Mouse (Mus musculus) forebrain, embryonic 12.5 days (tissue): ENCODE results near the gene Slc8a1. TPM values are rescaled to one million over a fixed set of nuclear protein-coding genes. Genes with fewer than 3 reads are reported as not detected.

Experiments
- ATAC-seq: fragments of 200-750 bp; cut with Nextera tagmentation; 2 replicates; pipeline ENCODE4 v1.8.0; 2017; ENCODE audit warnings: moderate TSS enrichment; ENCODE audit not compliant: low FRiP score
- H3K27ac ChIP-seq: fragments of 300-500 bp; sonication (generic); 2 replicates; pipeline ENCODE4 v1.5.1; 2016; ENCODE audit warnings: mild to moderate bottlenecking
- H3K27me3 ChIP-seq: fragments of 300-500 bp; sonication (generic); 2 replicates; pipeline ENCODE4 v1.6.1; 2016; ENCODE audit warnings: mild to moderate bottlenecking
- H3K36me3 ChIP-seq: fragments of 300-500 bp; sonication (generic); replicated peaks from 2 replicates; pipeline ENCODE4 v1.6.1; 2016; ENCODE audit warnings: mild to moderate bottlenecking
- H3K4me1 ChIP-seq: fragments of 300-500 bp; sonication (generic); 2 replicates; pipeline ENCODE4 v1.6.1; 2016
- H3K4me2 ChIP-seq: fragments of 300-500 bp; sonication (generic); 2 replicates; pipeline ENCODE4 v1.6.1; 2016; ENCODE audit warnings: mild to moderate bottlenecking, moderate library complexity
- H3K4me3 ChIP-seq: fragments of 300-500 bp; sonication (generic); replicated peaks from 2 replicates; pipeline ENCODE4 v1.5.1; 2016; ENCODE audit warnings: mild to moderate bottlenecking
- H3K9ac ChIP-seq: fragments of 300-500 bp; sonication (generic); 2 replicates; pipeline ENCODE4 v1.6.1; 2016; ENCODE audit warnings: mild to moderate bottlenecking
- H3K9me3 ChIP-seq: fragments of 300-500 bp; sonication (generic); 2 replicates; pipeline ENCODE4 v1.6.1; 2016
- WGBS: fragments of 180-500 bp; shearing (Covaris S2); methylation state at CpG from one replicate; pipeline ENCODE4 v1.1.7; 2016; 5-methylcytosine and 5-hydroxymethylcytosine counted together
- polyA plus RNA-seq: library from polyadenylated mRNA; unstranded; fragments of >200 nt; fragmentation: Nextera tagmentation; extraction: Ambion mirVana; gene quantifications from 2 replicates; pipeline ENCODE4 v1.2.1, GENCODE M21; 2016

The Slc8a1 gene
- polyA plus RNA-seq, 1 experiment from 2014 or later, result 5.0 TPM

GRCm38 (mm10) chr17:81481843-81482490, 256.2 kb downstream of the Slc8a1 start:
- Histone ChIP-seq H3K27me3 (0 out of 2 replicates have a peak, but pooled peaks cover 3% of the 10 kb centered on the region), H3K36me3 (no peaks in the 10 kb centered on the region), H3K27ac (no peak overlapping the region), H3K4me3 (no peak overlapping the region), H3K4me1 (peaks cover 15% of the 10 kb centered on the region), H3K9me3 (no peaks in the 10 kb centered on the region), H3K9ac (no peak overlapping the region), H3K4me2 (no peak overlapping the region)
- WGBS, result 59% methylated on average over 11 of the region's 11 CpGs
- no peak; the same call in 1 of the 2 replicates for ATAC-seq

- H3K9ac ChIP-seq, result no peak overlapping the region
- peak overlapping the region; percentile 27 for H3K4me2 ChIP-seq
- H3K4me3 ChIP-seq, result no peak overlapping the region
- no peaks in the 10 kb centered on the region for H3K9me3 ChIP-seq
- no peak overlapping the region for H3K27ac ChIP-seq
- H3K27me3 ChIP-seq, result 0 out of 2 replicates have a peak, but pooled peaks cover 3% of the 10 kb centered on the region
- no peaks in the 10 kb centered on the region for H3K36me3 ChIP-seq
- 60% methylated on average over 21 of the region's 21 CpGs for WGBS
- peaks cover 15% of the 10 kb centered on the region for H3K4me1 ChIP-seq
- peak; percentile 75 for ATAC-seq
Measured at GRCm38 (mm10) chr17:81480351-81481161, 257.6 kb downstream of the Slc8a1 start.

- Histone ChIP-seq H3K4me2 (no peak overlapping the region), H3K4me3 (no peak overlapping the region), H3K27me3 (0 out of 2 replicates have a peak, but pooled peaks cover 3% of the 10 kb centered on the region), H3K9ac (no peak overlapping the region), H3K9me3 (no peaks in the 10 kb centered on the region), H3K36me3 (no peaks in the 10 kb centered on the region), H3K27ac (no peak overlapping the region), H3K4me1 (peaks cover 15% of the 10 kb centered on the region)
- ATAC-seq, result peak; percentile 45; the same call in 1 of the 2 replicates
- WGBS, result 31% methylated on average over 4 of the region's 4 CpGs
Measured at GRCm38 (mm10) chr17:81479807-81480206, 258.4 kb downstream of the Slc8a1 start.

- Histone ChIP-seq H3K4me2 (no peak overlapping the region), H3K4me1 (peaks cover 14% of the 10 kb centered on the region), H3K9me3 (no peaks in the 10 kb centered on the region), H3K9ac (no peak overlapping the region), H3K4me3 (no peak overlapping the region), H3K27me3 (no peaks in the 10 kb centered on the region), H3K36me3 (no peaks in the 10 kb centered on the region), H3K27ac (no peak overlapping the region)
- ATAC-seq, result no peak
- 83% methylated on average over 1 of the region's 1 CpGs for WGBS
Measured at GRCm38 (mm10) chr17:81477420-81477819, 260.8 kb downstream of the Slc8a1 start.

GRCm38 (mm10) chr17:81473363-81473762, 264.8 kb downstream of the Slc8a1 start:
- Histone ChIP-seq H3K4me2 (no peak overlapping the region), H3K9me3 (no peaks in the 10 kb centered on the region), H3K4me3 (no peak overlapping the region), H3K27ac (no peak overlapping the region), H3K4me1 (no peaks in the 10 kb centered on the region), H3K36me3 (no peaks in the 10 kb centered on the region), H3K9ac (no peak overlapping the region), H3K27me3 (0 out of 2 replicates have a peak, but pooled peaks cover 4% of the 10 kb centered on the region)
- no peak for ATAC-seq
- WGBS, result 16% methylated on average over 3 of the region's 3 CpGs

- ATAC-seq, result no peak
- H3K4me1 ChIP-seq, result no peaks in the 10 kb centered on the region
- 0 out of 2 replicates have a peak, but pooled peaks cover 4% of the 10 kb centered on the region for H3K27me3 ChIP-seq
- WGBS, result 75% methylated on average over 5 of the region's 5 CpGs
- H3K9ac ChIP-seq, result no peak overlapping the region
- no peaks in the 10 kb centered on the region for H3K9me3 ChIP-seq
- H3K27ac ChIP-seq, result no peak overlapping the region
- H3K36me3 ChIP-seq, result no peaks in the 10 kb centered on the region
- H3K4me3 ChIP-seq, result no peak overlapping the region
- no peak overlapping the region for H3K4me2 ChIP-seq
Measured at GRCm38 (mm10) chr17:81468941-81469340, 269.2 kb downstream of the Slc8a1 start.

GRCm38 (mm10) chr17:81459379-81459778, 278.8 kb downstream of the Slc8a1 start:
- Histone ChIP-seq H3K36me3 (no peaks in the 10 kb centered on the region), H3K27me3 (no peaks in the 10 kb centered on the region), H3K4me1 (no peaks in the 10 kb centered on the region), H3K4me3 (no peak overlapping the region), H3K9ac (no peak overlapping the region), H3K27ac (no peak overlapping the region), H3K9me3 (no peaks in the 10 kb centered on the region), H3K4me2 (no peak overlapping the region)
- WGBS, result 84% methylated on average over 3 of the region's 3 CpGs
- ATAC-seq, result no peak

- WGBS, result 89% methylated on average over 7 of the region's 7 CpGs
- Histone ChIP-seq H3K4me2 (no peak overlapping the region), H3K27me3 (no peaks in the 10 kb centered on the region)
Measured at GRCm38 (mm10) chr17:81455977-81456376, 282.2 kb downstream of the Slc8a1 start.

GRCm38 (mm10) chr17:81455269-81455668, 282.9 kb downstream of the Slc8a1 start:
- no peak overlapping the region for H3K4me3 ChIP-seq
- no peaks in the 10 kb centered on the region for H3K9me3 ChIP-seq
- H3K4me2 ChIP-seq, result no peak overlapping the region
- no peak overlapping the region for H3K27ac ChIP-seq
- no peak overlapping the region for H3K9ac ChIP-seq
- H3K27me3 ChIP-seq, result no peaks in the 10 kb centered on the region
- no peak for ATAC-seq
- 67% methylated on average over 3 of the region's 3 CpGs for WGBS
- no peaks in the 10 kb centered on the region for H3K36me3 ChIP-seq
- no peaks in the 10 kb centered on the region for H3K4me1 ChIP-seq

More at GRCm38 (mm10) chr17:81455977-81456376, 282.2 kb downstream of the Slc8a1 start:
- Histone ChIP-seq H3K27ac (no peak overlapping the region), H3K9me3 (no peaks in the 10 kb centered on the region), H3K36me3 (no peaks in the 10 kb centered on the region), H3K4me1 (no peaks in the 10 kb centered on the region), H3K9ac (no peak overlapping the region), H3K4me3 (no peak overlapping the region)
- ATAC-seq, result no peak

GRCm38 (mm10) chr17:81441463-81441862, 296.7 kb downstream of the Slc8a1 start, which contains the start of gene Gm11096:
Gene Gm11096, plus strand, starts transcription at chr17:81441763.
- no peak within 1 kb of the TSS for H3K27ac ChIP-seq
- no peak for ATAC-seq
- H3K4me1 ChIP-seq, result no peaks in the 10 kb centered on the region
- H3K9me3 ChIP-seq, result no peaks in the 10 kb centered on the region
- no peak within 1 kb of the TSS for H3K9ac ChIP-seq
- H3K27me3 ChIP-seq, result no peaks in the 10 kb centered on the region
- no peak within 1 kb of the TSS for H3K4me3 ChIP-seq
- no peaks in the 10 kb centered on the region for H3K36me3 ChIP-seq
- H3K4me2 ChIP-seq, result no peak within 1 kb of the TSS

GRCm38 (mm10) chr17:81433148-81433547, 305.0 kb downstream of the Slc8a1 start:
- no peaks in the 10 kb centered on the region for H3K36me3 ChIP-seq
- no peak for ATAC-seq
- no peaks in the 10 kb centered on the region for H3K27me3 ChIP-seq
- no peak overlapping the region for H3K4me3 ChIP-seq
- no peak overlapping the region for H3K9ac ChIP-seq
- no peaks in the 10 kb centered on the region for H3K9me3 ChIP-seq
- H3K4me1 ChIP-seq, result no peaks in the 10 kb centered on the region; the same call in 1 of the 2 replicates
- no peak overlapping the region for H3K4me2 ChIP-seq
- WGBS, result 69% methylated on average over 5 of the region's 5 CpGs
- H3K27ac ChIP-seq, result no peak overlapping the region

GRCm38 (mm10) chr17:81432733-81433132, 305.4 kb downstream of the Slc8a1 start:
- Histone ChIP-seq H3K9me3 (no peaks in the 10 kb centered on the region), H3K4me3 (no peak overlapping the region), H3K36me3 (no peaks in the 10 kb centered on the region), H3K27me3 (no peaks in the 10 kb centered on the region), H3K4me2 (no peak overlapping the region), H3K9ac (no peak overlapping the region), H3K4me1 (no peaks in the 10 kb centered on the region; the same call in 1 of the 2 replicates), H3K27ac (no peak overlapping the region)
- WGBS, result 81% methylated on average over 2 of the region's 2 CpGs
- ATAC-seq, result no peak
